Mouse (Mus musculus) spleen, adult 10 weeks (tissue): ENCODE measurements around the gene Tm9sf3. TPM values are rescaled to one million over a fixed set of nuclear protein-coding genes. Genes with fewer than 3 reads are reported as not detected.

ENCODE experiments used
- polyA plus RNA-seq: library from polyadenylated mRNA; stranded (reverse); fragments of 350-450 nt; fragmentation: Illumina TruSeq; extraction: RNeasy Lipid Tissue Mini Kit (QIAGEN cat#74804); gene quantifications from one replicate; pipeline ENCODE4 v1.2.3, GENCODE M21; 2015; ENCODE audit warnings: low replicate concordance; ENCODE audit not compliant: insufficient read depth

The Tm9sf3 gene
- 230 TPM for polyA plus RNA-seq

DNA sequence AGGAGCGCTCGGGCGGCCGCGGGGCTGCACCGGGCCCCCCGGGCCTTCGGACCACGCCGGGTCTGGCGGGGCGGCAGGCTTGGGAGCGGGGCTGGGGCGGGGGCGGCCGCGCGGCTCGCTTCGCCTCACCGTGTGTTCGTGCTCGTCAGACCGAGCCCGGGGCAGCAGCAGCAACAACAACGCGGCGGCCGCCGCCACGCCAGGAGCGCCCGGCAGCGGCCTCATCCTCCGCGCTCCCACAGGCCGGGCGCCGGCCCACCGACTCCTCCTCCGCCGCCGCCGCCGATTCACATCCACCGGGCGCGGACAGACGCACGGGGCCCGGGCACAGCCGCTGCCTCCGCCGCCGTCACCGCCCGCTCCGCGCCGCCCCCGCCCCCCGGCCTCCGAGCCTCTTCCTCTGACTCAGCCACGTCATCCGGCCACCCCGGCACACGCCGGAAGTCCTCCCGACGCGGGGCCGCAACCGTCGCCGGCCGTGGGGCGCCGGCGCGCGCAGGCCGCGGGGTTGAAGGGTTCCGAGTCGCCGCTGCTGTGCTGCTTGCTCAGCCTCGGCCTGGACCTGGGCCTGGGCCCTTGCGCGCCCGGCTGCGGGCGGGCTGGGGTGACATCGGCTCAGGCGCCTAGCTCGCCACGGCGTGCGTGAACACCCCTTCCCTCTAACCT, at the start of gene Tm9sf3:
Tm9sf3 (minus strand) TSS at position 368 of the 666 bp plus-strand sequence.

DNA sequence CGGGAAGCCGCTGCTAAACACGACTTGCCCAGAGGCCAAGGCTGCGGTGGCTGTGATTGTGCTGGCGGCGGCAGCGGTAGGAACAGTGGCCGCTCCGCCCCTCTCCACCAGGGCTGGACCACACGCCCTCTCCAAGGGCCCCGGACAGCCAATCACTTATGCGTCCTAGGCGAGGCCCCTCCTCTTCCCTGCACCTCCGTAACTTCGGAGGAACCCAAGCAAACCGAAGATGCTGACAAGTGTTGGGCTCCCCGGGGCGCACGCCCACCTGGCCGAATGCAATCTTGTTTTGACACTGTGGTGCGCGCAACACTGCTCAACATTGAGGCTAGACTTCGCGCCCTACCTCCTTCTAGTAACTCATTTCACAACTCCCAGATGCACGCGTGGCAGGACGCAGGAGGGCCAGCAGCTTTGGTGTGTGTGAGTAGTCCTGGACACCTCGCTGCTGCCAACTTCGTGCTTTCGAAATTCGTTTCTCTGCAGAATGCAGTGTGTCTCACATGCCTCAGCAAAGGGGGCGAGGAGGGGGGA, 56.9 kb downstream of the Tm9sf3 start, which contains the start of gene Tll2:
Tll2 (minus strand) TSS at position 25 of the 534 bp plus-strand sequence.

Other genes with a start within 250 kb of the Tm9sf3 start
- gene Dntt, start 234.7 kb downstream of the Tm9sf3 start, polyA plus RNA-seq: 3.1 TPM
- not detected for gene Opalin, start 186.9 kb downstream of the Tm9sf3 start, polyA plus RNA-seq
- gene Tll2, start 57.2 kb downstream of the Tm9sf3 start, polyA plus RNA-seq: not detected
- 94.1 TPM for gene Pik3ap1, start 121.1 kb upstream of the Tm9sf3 start, polyA plus RNA-seq
- 15.9 TPM for gene Lcor, start 218.6 kb upstream of the Tm9sf3 start, polyA plus RNA-seq